Mouse (Mus musculus) liver, adult 2 months (tissue): ENCODE data around the gene Sh3yl1. TPM values are rescaled to one million over a fixed set of nuclear protein-coding genes. Genes with fewer than 3 reads are reported as not detected.
A peak's percentile ranks its signal among the peaks of the same experiment; 100 is the strongest.

Experiments used
- DNase-seq: peaks from one replicate; pipeline ENCODE4 v3.0.0-alpha.2; 2011; ENCODE audit warnings: low read depth, low spot score; ENCODE audit errors: extremely low read depth
- H3K27ac ChIP-seq: fragments of 200-500 bp; replicated peaks from 2 replicates; pipeline ENCODE4 v1.5.1; 2012; ENCODE audit warnings: low read depth, mild to moderate bottlenecking, control low read depth, inconsistent platforms, low read length; ENCODE audit not compliant: insufficient read depth
- H3K27me3 ChIP-seq: fragments of 200-500 bp; 2 replicates; pipeline ENCODE4 v1.6.1; 2012; ENCODE audit warnings: mild to moderate bottlenecking, moderate library complexity, low read length, inconsistent platforms; ENCODE audit not compliant: control insufficient read depth, insufficient read depth
- H3K36me3 ChIP-seq: fragments of 200-500 bp; 2 replicates; pipeline ENCODE4 v1.6.1; 2012; ENCODE audit warnings: low read length, inconsistent platforms; ENCODE audit not compliant: control insufficient read depth, insufficient read depth
- H3K4me1 ChIP-seq: fragments of 200-500 bp; 2 replicates; pipeline ENCODE4 v1.6.1; 2011; ENCODE audit warnings: low read length; ENCODE audit not compliant: control insufficient read depth, insufficient read depth
- H3K4me3 ChIP-seq: fragments of 200-500 bp; 2 replicates; pipeline ENCODE4 v1.5.1; 2011; ENCODE audit warnings: low read depth, mild to moderate bottlenecking, control low read depth, low read length, moderate library complexity; ENCODE audit not compliant: insufficient read depth
- H3K79me2 ChIP-seq: fragments of 200-500 bp; 2 replicates; pipeline ENCODE4 v1.6.1; 2012; ENCODE audit warnings: inconsistent platforms, mild to moderate bottlenecking, low read length, moderate library complexity; ENCODE audit not compliant: control insufficient read depth, insufficient read depth
- H3K9ac ChIP-seq: fragments of 200-500 bp; 2 replicates; pipeline ENCODE4 v1.6.1; 2012; ENCODE audit warnings: low read depth, mild to moderate bottlenecking, control low read depth, inconsistent platforms, low read length
- CTCF ChIP-seq: fragments of 200-500 bp; IDR thresholded peaks from 2 replicates; pipeline ENCODE4 v1.5.1; 2011; ENCODE audit warnings: low read depth, low read length, control low read depth
- POLR2A ChIP-seq: fragments of 200-500 bp; IDR thresholded peaks from 2 replicates; pipeline ENCODE4 v1.6.1; 2011; ENCODE audit warnings: low read length, control low read depth; ENCODE audit not compliant: insufficient read depth; ENCODE audit errors: extremely low read depth
- WGBS: fragments of 180-500 bp; shearing (Covaris S2); methylation state at CpG from one replicate; pipeline ENCODE4 v1.1.7; 2018; 5-methylcytosine and 5-hydroxymethylcytosine counted together
- polyA plus RNA-seq: library from polyadenylated mRNA; depleted of rRNA; stranded (reverse); fragments of >200 nt; gene quantifications from 2 replicates; pipeline ENCODE4 v1.2.3, GENCODE M21; 2012
- total RNA-seq: library from RNA; depleted of rRNA; stranded (reverse); fragments of >200 nt; gene quantifications from 2 replicates; pipeline ENCODE4 v1.2.3, GENCODE M21; 2014

Sh3yl1 gene
- total and polyA plus RNA-seq, 2 experiments, result 4.1 to 4.2 TPM

DNA sequence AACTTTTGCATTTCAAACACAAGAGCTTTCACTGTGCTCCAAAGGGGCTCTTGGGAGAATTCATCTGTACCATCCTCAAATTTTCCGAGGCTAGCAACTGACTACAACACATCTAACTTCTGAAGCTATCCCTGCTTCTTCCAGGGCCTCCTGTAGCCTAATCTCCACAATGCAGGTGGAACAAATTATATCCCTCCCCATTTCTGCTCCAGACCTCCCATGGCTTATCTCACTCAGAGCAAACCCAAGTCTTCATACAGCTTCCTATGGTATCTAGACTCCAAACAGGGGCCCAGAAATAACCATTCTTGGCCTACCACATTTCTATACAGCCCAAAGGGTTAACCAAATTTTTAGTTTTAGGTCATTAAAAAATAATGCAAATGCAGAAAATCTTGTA lies 2.8 kb upstream of the Sh3yl1 start:
- no peak overlapping the region for H3K4me3 ChIP-seq
- no peak overlapping the region for H3K27ac ChIP-seq
- WGBS, result 86% methylated on average over 1 of the region's 1 CpGs
- peaks cover 9% of the 10 kb centered on the region; the same call in 1 of the 2 replicates for H3K79me2 ChIP-seq
- no peak overlapping the region for H3K9ac ChIP-seq
- H3K36me3 ChIP-seq, result peaks cover 4% of the 10 kb centered on the region; the same call in 1 of the 2 replicates
- peaks cover 3% of the 10 kb centered on the region; the same call in 1 of the 2 replicates for H3K4me1 ChIP-seq
- TF ChIP-seq CTCF (no peak), POLR2A (no peak)
- no peaks in the 10 kb centered on the region for H3K27me3 ChIP-seq
- no peak for DNase-seq

DNA sequence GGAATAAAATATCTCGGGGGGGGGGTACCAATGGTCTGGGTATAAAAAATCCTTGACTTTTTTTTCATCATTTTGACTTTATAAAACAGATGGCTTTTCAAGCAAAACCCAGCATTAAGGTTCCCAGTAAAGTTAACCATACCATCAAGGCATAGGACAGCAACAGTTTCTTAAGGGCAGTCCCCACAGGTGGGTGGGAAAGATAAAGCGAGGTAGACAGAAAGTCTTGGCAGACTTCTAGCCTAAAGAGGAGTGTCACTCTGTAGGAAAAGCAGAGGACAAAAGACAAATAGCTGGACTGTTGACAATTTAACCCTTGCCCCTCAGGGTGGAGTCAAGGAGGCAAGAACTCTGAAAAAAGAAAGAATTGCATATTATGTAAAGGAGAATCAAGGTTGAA lies 1.6 kb upstream of the Sh3yl1 start:
- Histone ChIP-seq H3K36me3 (peaks cover 2% of the 10 kb centered on the region; the same call in 1 of the 2 replicates), H3K27ac (no peak overlapping the region), H3K79me2 (peaks cover 9% of the 10 kb centered on the region; the same call in 1 of the 2 replicates), H3K9ac (no peak overlapping the region), H3K27me3 (no peaks in the 10 kb centered on the region), H3K4me1 (peaks cover 3% of the 10 kb centered on the region; the same call in 1 of the 2 replicates), H3K4me3 (no peak overlapping the region)
- no peak for DNase-seq
- 79% methylated on average over 2 of the region's 2 CpGs for WGBS
- no peak for TF ChIP-seq POLR2A
- TF ChIP-seq CTCF, result no peak

DNA sequence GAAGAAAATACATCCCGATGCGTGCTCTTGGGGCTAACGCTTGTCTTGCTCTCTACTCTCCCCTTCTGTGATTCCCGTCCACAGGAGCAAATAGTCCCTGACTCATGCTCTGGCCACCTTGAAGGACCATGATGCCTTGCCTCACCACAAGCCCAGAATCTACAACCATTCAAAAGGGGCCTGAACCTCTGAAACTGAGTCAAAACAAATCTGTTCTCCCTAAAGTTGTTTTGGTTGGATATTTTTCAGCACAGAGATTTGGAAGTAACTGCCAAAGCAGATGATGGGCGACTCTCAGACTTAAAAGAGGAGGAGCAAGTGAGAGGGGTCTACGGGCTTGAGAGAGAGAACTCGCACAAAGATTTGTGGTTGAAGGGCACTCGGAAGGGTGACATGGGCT lies 608 bp upstream of the Sh3yl1 start:
- 7% methylated on average over 8 of the region's 8 CpGs for WGBS
- DNase-seq, result no peak
- peak overlapping the region; percentile 39 for H3K27ac ChIP-seq

DNA sequence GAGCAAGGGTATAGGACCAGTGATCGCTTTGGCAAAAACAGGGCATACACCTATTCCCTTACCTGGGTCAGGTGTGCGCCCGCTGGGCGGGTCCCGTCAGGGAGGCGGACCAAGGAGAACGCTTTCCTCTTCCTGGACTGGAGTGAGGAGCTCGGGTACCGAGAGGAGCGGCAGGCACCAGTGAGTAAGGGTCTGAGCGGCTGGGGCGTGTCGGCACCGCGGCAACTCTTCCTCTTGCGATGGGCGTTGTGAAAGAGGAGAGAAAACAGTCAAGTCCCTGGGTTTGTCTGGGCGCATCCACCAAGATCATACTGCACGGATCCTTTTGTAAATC lies 547 bp downstream of the Sh3yl1 start:
- H3K36me3 ChIP-seq, result no peaks in the 10 kb centered on the region; the same call in 1 of the 2 replicates
- no peaks in the 10 kb centered on the region for H3K27me3 ChIP-seq
- peak overlapping the region; percentile 82 for H3K9ac ChIP-seq
- peaks cover 9% of the 10 kb centered on the region; the same call in 1 of the 2 replicates for H3K79me2 ChIP-seq
- DNase-seq, result peak; percentile 47
- peaks cover 3% of the 10 kb centered on the region; the same call in 1 of the 2 replicates for H3K4me1 ChIP-seq
- peak overlapping the region; percentile 82 for H3K4me3 ChIP-seq
- TF ChIP-seq CTCF (no peak), POLR2A (no peak)
- WGBS, result 1% methylated on average over 19 of the region's 19 CpGs
- H3K27ac ChIP-seq, result peak overlapping the region; percentile 71

More for the DNA sequence above, 608 bp upstream of the Sh3yl1 start:
- peaks cover 9% of the 10 kb centered on the region; the same call in 1 of the 2 replicates for H3K79me2 ChIP-seq
- no peaks in the 10 kb centered on the region for H3K27me3 ChIP-seq
- H3K4me1 ChIP-seq, result peaks cover 3% of the 10 kb centered on the region; the same call in 1 of the 2 replicates
- H3K9ac ChIP-seq, result peak overlapping the region; percentile 57
- H3K4me3 ChIP-seq, result peak overlapping the region; percentile 82
- TF ChIP-seq POLR2A (no peak), CTCF (no peak)
- peaks cover 2% of the 10 kb centered on the region; the same call in 1 of the 2 replicates for H3K36me3 ChIP-seq

DNA sequence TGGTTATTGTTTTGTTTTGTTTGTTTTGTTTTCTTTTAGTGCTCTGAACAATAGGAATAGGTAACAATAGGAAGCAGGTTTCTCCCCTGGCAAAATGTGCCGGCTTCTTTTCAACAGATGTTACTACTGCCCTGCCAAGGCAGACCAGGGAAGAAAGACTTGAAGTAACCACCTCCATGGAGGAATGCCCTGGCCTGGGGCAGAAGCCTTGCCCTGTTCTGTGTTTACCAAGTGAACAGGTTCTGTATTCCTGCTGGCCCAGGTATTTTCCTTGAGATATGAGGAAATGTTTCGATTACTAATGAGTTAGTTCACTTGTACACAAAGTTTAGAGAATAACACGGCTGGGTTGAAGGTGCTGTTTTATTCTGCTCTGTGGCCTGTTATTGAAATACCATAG lies 1.4 kb downstream of the Sh3yl1 start:
- H3K27ac ChIP-seq, result no peak overlapping the region
- H3K4me1 ChIP-seq, result peaks cover 3% of the 10 kb centered on the region; the same call in 1 of the 2 replicates
- TF ChIP-seq POLR2A, result no peak
- H3K36me3 ChIP-seq, result no peaks in the 10 kb centered on the region; the same call in 1 of the 2 replicates
- H3K9ac ChIP-seq, result no peak overlapping the region
- WGBS, result 48% methylated on average over 3 of the region's 3 CpGs
- H3K27me3 ChIP-seq, result no peaks in the 10 kb centered on the region
- no peak overlapping the region for H3K4me3 ChIP-seq
- DNase-seq, result no peak
- peaks cover 9% of the 10 kb centered on the region; the same call in 1 of the 2 replicates for H3K79me2 ChIP-seq

DNA sequence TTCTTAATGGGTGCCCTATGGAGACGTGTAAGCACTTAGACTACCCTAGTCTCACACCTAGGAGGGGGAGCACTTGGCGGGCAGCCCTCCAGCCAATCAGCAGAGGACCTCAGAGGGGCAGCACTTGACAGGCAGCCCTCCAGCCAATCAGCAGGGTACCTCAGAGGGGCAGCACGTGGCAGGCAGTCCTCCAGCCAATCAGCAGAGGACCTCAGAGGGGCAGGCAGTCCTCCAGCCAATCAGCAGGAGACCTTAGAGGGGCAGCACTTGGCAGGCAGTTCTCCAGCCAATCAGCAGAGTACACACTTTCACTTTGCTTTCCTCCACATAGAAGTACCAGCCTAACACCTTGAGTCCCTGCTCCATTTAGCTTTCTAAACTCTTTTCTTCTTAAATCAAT lies 10.9 kb downstream of the Sh3yl1 start:
- DNase-seq, result peak; percentile 54
- WGBS, result 88% methylated on average over 3 of the region's 3 CpGs
- no peaks in the 10 kb centered on the region for H3K79me2 ChIP-seq

More for the DNA sequence above, 10.9 kb downstream of the Sh3yl1 start:
- no peaks in the 10 kb centered on the region for H3K4me1 ChIP-seq
- no peak overlapping the region for H3K4me3 ChIP-seq
- H3K36me3 ChIP-seq, result no peaks in the 10 kb centered on the region; the same call in 1 of the 2 replicates
- TF ChIP-seq CTCF, result no peak
- TF ChIP-seq POLR2A, result no peak
- no peak overlapping the region for H3K9ac ChIP-seq
- H3K27me3 ChIP-seq, result no peaks in the 10 kb centered on the region
- no peak overlapping the region for H3K27ac ChIP-seq
